Mouse (Mus musculus) lung, adult 2 months (tissue): ENCODE data around the gene Tuba8. TPM values are rescaled to one million over a fixed set of nuclear protein-coding genes. Genes with fewer than 3 reads are reported as not detected.

ENCODE experiments used
- DNase-seq: peaks from one replicate; pipeline ENCODE4 v3.0.0; 2022
- H3K4me1 ChIP-seq: fragments of 200-500 bp; 2 replicates; pipeline ENCODE4 v1.6.1; 2011; ENCODE audit warnings: low read length; ENCODE audit not compliant: control insufficient read depth, insufficient read depth
- H3K4me3 ChIP-seq: fragments of 200-500 bp; replicated peaks from 2 replicates; pipeline ENCODE3; 2011; ENCODE audit warnings: low read depth, mild to moderate bottlenecking, control low read depth, low read length; ENCODE audit errors: extremely low read depth
- CTCF ChIP-seq: fragments of 200-500 bp; IDR thresholded peaks from 2 replicates; pipeline ENCODE4 v1.5.1; 2011; ENCODE audit warnings: mild to moderate bottlenecking, low read length, control low read depth; ENCODE audit not compliant: insufficient read depth
- POLR2A ChIP-seq: fragments of 200-500 bp; IDR thresholded peaks from 2 replicates; pipeline ENCODE4 v1.6.1; 2011; ENCODE audit warnings: low read depth, mild to moderate bottlenecking, control low read depth, low read length, borderline replicate concordance; ENCODE audit errors: extremely low read depth
- WGBS: fragments of 180-500 bp; shearing (Covaris S2); methylation state at CpG from one replicate; pipeline ENCODE4 v1.1.7; 2018; 5-methylcytosine and 5-hydroxymethylcytosine counted together
- polyA plus RNA-seq: library from polyadenylated mRNA; depleted of rRNA; stranded (reverse); fragments of >200 nt; gene quantifications from 2 replicates; pipeline ENCODE4 v1.2.3, GENCODE M21; 2012; rRNA removed

Gene Tuba8
- polyA plus RNA-seq, result 3.2 and 12.0 TPM in 2 replicates

GRCm38 (mm10) chr6:121210149-121210925 lies at the start of gene Tuba8:
TSS of gene Tuba8 (plus strand) at chr6:121210696.
- 5% methylated on average over 30 of the region's 30 CpGs for WGBS
- no peak for TF ChIP-seq CTCF
- no peak for TF ChIP-seq POLR2A
- DNase-seq, result peak; percentile 57
- Histone ChIP-seq H3K4me3 (peak within 1 kb of the TSS; percentile 37), H3K4me1 (peaks cover 8% of the 10 kb centered on the region)

DNA sequence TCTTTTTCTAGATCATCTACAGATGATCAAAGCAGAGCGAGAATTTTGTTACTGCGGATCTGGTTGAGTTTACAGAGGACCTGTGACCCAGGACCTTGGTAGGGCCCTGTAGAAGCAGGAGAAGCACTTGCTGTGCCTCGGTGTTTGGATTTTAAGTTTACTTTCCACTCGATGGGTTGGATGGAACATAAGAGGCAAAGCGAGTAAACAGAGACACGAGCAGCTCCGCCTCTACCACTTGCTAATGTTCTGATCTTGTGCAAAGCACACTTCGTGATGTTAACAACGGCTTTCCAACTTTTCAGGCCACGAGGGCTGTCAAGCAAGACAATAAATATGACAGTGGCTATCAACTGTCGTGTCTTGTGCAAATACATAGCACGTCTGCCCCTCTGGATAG lies 47.9 kb upstream of the Tuba8 start:
- H3K4me1 ChIP-seq, result no peaks in the 10 kb centered on the region
- WGBS, result 63% methylated on average over 12 of the region's 12 CpGs
- no peak overlapping the region for H3K4me3 ChIP-seq
- no peak for TF ChIP-seq CTCF
- no peak for TF ChIP-seq POLR2A
- DNase-seq, result no peak

GRCm38 (mm10) chr6:121166098-121166552 lies 44.4 kb upstream of the Tuba8 start:
- no peak for DNase-seq
- H3K4me3 ChIP-seq, result no peak overlapping the region
- no peaks in the 10 kb centered on the region for H3K4me1 ChIP-seq
- TF ChIP-seq CTCF (no peak), POLR2A (no peak)
- 43% methylated on average over 10 of the region's 10 CpGs for WGBS

DNA sequence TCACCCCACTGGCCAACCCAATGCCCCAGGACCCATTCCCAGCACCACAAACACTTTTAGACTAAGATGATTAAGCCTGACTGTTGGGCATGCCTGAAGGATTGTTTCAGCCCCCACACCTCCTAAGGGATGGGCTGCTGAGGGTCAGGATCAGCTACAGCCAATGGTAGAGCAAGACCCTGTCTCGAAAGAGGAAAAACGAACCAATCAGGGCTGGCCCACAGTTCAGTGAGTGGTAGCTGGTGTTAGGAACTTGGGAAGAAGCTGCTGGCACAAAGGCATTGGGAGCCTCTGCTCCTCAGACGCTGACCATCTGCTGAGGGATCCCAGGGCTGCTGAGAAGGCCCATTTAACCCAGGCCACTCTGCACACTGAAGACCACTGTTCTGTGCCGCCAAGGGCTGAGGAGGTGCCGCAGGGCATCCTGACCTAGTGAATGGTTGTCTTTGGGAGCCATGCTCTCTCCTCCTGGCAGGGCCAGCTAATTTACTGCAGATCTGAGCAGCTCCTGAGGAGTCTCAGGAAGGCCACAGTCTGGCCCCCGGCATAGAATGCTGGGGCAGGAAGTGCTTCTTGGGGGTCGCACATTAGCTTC lies 43.0 kb upstream of the Tuba8 start:
- no peaks in the 10 kb centered on the region for H3K4me1 ChIP-seq
- no peak for DNase-seq
- no peak overlapping the region for H3K4me3 ChIP-seq
- TF ChIP-seq CTCF (no peak), POLR2A (no peak)
- 80% methylated on average over 7 of the region's 7 CpGs for WGBS

- WGBS, result 51% methylated on average over 6 of the region's 6 CpGs
- no peaks in the 10 kb centered on the region for H3K4me1 ChIP-seq
- no peak overlapping the region for H3K4me3 ChIP-seq
- DNase-seq, result no peak
- no peak for TF ChIP-seq CTCF
- TF ChIP-seq POLR2A, result no peak
These were observed 39.4 kb upstream of the Tuba8 start for GRCm38 (mm10) chr6:121171102-121171501.

DNA sequence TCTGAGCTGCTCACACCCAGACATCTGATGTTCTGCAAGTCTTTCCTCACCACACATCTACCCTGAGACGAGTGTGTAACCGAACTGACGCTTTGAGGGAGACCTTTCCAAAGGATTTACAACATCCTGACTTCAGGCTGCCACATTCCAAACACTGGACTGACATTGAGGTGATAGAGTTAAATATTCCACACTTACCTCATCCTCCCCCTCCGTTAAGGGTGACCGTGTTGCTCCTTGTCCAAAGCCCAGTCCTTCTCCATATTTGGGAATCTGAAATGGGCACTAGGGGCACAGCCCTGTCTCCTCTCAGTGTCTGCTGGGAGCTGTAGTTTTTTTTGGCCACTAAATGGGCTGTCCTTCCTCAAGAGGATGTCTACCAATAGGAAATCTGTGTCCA lies 37.0 kb upstream of the Tuba8 start:
- H3K4me3 ChIP-seq, result no peak overlapping the region
- no peak for TF ChIP-seq CTCF
- no peak for TF ChIP-seq POLR2A
- DNase-seq, result no peak
- no peaks in the 10 kb centered on the region for H3K4me1 ChIP-seq
- WGBS, result 41% methylated on average over 5 of the region's 5 CpGs

DNA sequence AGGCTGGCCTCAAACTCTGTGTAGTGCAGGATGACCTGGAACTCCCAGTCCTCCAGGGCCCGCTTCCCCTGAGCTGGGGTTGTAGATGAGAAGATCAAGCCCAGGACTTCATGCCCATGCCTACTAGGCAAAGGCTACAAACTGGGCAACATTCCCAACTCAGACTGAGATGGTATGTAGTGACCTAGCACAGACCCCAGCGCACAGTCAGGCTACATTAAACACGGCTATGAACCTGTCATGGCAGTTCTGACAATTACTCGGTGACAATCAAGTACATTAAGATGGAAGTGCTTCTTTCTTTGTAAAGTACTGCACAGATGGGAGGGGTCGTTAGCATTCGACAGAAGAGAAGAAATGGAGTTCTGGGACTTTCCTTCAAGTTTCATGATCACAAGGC lies 35.7 kb upstream of the Tuba8 start:
- no peak for DNase-seq
- WGBS, result 95% methylated on average over 6 of the region's 6 CpGs
- no peaks in the 10 kb centered on the region for H3K4me1 ChIP-seq
- no peak overlapping the region for H3K4me3 ChIP-seq
- TF ChIP-seq POLR2A (no peak), CTCF (no peak)

- no peak for DNase-seq
- 43% methylated on average over 14 of the region's 14 CpGs for WGBS
- TF ChIP-seq POLR2A, result no peak
- TF ChIP-seq CTCF, result no peak
- no peaks in the 10 kb centered on the region for H3K4me1 ChIP-seq
- no peak overlapping the region for H3K4me3 ChIP-seq
These were observed 34.3 kb upstream of the Tuba8 start for GRCm38 (mm10) chr6:121176011-121176730.

GRCm38 (mm10) chr6:121176731-121177098 lies 33.8 kb upstream of the Tuba8 start:
- WGBS, result 82% methylated on average over 4 of the region's 4 CpGs
- Histone ChIP-seq H3K4me3 (no peak overlapping the region), H3K4me1 (no peaks in the 10 kb centered on the region)
- DNase-seq, result no peak
- TF ChIP-seq CTCF, result no peak
- no peak for TF ChIP-seq POLR2A
